Mouse (Mus musculus) ES-E14 (cell line): ENCODE results near the gene Ano6.

Experiments
- HCFC1 ChIP-seq: IDR thresholded peaks from 2 replicates; pipeline ENCODE4 v1.6.1; 2012; ENCODE audit warnings: low read length, inconsistent platforms, borderline replicate concordance; ENCODE audit not compliant: insufficient read depth
- ZC3H11A ChIP-seq: IDR thresholded peaks from 2 replicates; pipeline ENCODE4 v1.6.1; 2012; ENCODE audit warnings: low read depth, mild to moderate bottlenecking, inconsistent platforms, low read length, borderline replicate concordance
- ZNF384 ChIP-seq: IDR thresholded peaks from 2 replicates; pipeline ENCODE4 v1.6.1; 2012; ENCODE audit warnings: low read depth, low read length, inconsistent platforms

- TF ChIP-seq HCFC1, result no peak
- no peak for TF ChIP-seq ZC3H11A
- no peak for TF ChIP-seq ZNF384
These were observed 117.3 kb downstream of the Ano6 start for GRCm38 (mm10) chr15:95907909-95908308.
